Mouse (Mus musculus): ENCODE data around the gene Cmc1. TPM values are rescaled to one million over a fixed set of nuclear protein-coding genes. Genes with fewer than 3 reads are reported as not detected.

Gene Cmc1
- total RNA-seq, 2 experiments from 2014 or later = 32.8 to 40.3 TPM

DNA sequence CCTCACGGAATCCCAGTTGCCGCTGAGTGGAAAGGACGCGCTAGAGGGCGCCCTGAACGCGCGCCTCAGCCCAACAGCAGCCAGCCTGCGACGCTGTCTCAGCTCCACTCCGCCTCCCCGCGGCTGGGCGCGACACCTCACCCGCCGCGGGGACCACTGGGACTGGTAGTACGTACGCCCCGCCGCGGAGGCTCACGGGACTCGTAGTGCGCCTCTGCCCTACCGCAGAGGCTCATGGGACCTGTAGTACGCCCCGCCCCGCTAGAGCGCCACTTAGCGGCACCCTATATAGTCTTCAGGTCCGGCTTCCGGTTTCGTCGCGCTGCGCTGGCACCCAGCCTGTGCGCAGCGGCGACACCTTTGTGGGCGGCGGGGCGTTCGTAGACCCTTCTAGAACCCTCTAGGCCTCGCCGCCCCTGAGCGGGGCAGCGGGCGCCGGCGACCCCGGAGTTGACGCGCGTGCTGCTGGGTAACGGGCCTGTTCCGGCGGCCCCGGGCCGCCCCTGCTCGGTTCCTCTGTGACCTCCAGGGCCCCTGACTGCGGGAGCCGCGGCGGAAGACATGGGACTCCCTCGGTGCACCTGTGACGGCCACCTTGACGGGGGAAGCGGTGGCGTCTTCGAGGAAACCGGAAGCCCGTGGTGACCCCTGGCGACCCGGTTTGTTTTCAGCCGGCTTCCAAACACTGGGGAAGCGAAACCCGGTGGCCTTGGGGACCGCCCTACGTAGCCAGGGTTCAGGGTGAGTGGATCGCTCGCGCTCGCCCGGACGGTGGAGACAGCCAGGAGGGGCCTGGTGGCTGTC is 109.6 kb downstream of the Cmc1 start, which contains the start of gene Azi2:
Gene Azi2, plus strand, starts transcription at position 282 of the 804 bp plus-strand sequence.
- peak; percentile 93 to 96 for DNase-seq (ENCODE audit: low spot score in 2 of 2)

GRCm38 (mm10) chr9:118034990-118035389 is 115.0 kb downstream of the Cmc1 start:
- DNase-seq (ENCODE audit: low spot score in 2 of 2) = no peak

- no peak for DNase-seq (ENCODE audit: low spot score in 2 of 2)
These were observed 118.3 kb downstream of the Cmc1 start for GRCm38 (mm10) chr9:118031694-118032093.

- DNase-seq (ENCODE audit: low spot score in 2 of 2) = no peak
These were observed 119.7 kb downstream of the Cmc1 start for GRCm38 (mm10) chr9:118030252-118030651.

- DNase-seq (ENCODE audit: low spot score in 2 of 2) = no peak
These were observed 120.5 kb downstream of the Cmc1 start for GRCm38 (mm10) chr9:118029490-118029889.

- no peak for DNase-seq (ENCODE audit: low spot score in 2 of 2)
These were observed 125.0 kb downstream of the Cmc1 start for GRCm38 (mm10) chr9:118024966-118025365.

Other genes with a start within 250 kb of the Cmc1 start
- 10 to 100 TPM; 80.8 to 83.2 TPM for gene Azi2, start 109.7 kb downstream of the Cmc1 start, total RNA-seq (2021)

All from adrenal gland, postnatal 4 days (tissue).